Mouse (Mus musculus): ENCODE data around the gene Sergef.

DNA sequence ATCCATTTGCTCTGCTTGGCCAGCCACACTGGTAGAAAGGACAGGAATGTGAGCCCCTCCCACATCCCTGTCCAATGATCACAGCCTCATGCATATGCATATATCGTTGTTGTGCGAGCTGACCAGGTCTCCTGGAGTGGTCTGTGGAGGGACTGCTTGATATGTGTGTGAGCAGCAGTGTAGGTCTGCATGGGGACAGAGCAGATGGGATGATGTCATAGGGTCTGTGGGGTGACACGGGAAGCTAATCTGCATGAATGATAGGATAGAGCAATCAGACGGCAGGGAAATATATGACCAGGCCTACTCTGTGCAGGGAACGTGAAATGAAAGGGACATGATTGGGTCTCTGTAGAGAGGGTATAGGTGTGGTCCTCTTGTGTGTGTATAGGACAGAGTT, 205.7 kb downstream of the Sergef start:
- TF ChIP-seq CTCF (IDR thresholded peaks at IDR 0.05; ENCODE audit: low read depth, low read length) (no peak), POLR2A (IDR thresholded peaks at IDR 0.05; ENCODE audit: extremely low read depth, insufficient read depth, low read length) (no peak)

Data from liver, adult 2 months (tissue).